Mouse (Mus musculus) urinary bladder, adult 18-20 months (tissue): ENCODE results near the gene Abcc4.

Experiments used
- DNase-seq, 2 experiments: peaks; one replicate each; pipeline ENCODE4 v3.0.0; 2022; ENCODE audit warnings: low spot score in 2 of 2, mixed read lengths in 2 of 2

The Abcc4 gene

DNA sequence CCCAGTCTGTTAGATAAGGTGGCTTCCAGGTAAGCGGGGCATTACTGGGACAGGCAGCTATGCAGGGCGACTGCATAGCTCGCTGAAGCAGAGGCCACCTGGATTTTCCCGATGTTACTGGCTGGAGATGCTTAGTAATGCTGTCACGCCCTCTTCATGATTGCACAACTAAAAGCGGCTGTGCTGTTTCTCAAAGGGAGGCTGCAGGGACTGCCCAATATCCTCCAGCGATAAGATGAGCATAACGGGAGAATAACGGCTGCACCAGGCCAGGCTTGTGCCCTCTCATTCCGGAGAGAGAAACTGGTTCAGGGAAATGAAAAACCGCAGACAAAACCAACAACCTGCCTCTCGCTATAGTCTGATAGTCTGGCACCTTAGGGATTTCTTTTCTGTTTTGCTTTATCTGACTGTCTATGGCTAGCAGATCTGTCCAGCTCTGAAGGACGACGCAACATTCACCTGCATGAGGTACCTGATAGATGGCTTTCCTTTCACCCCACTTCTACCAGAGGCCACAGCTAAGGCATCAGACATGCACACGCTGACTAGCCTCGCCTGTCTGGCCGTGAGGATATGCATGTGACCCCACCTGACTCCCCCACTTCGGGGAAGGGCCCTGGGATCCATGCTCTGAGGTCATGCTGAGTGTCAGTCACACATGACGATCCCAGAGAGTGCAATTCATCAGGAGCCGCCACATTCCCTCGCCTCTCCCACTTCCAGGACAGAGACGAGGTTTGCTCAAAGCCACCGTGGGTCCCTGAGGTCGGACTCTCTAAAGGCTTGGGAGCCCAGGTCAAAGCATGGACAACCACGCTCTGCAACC lies 67.4 kb downstream of the Abcc4 start:
- DNase-seq: no peak

DNA sequence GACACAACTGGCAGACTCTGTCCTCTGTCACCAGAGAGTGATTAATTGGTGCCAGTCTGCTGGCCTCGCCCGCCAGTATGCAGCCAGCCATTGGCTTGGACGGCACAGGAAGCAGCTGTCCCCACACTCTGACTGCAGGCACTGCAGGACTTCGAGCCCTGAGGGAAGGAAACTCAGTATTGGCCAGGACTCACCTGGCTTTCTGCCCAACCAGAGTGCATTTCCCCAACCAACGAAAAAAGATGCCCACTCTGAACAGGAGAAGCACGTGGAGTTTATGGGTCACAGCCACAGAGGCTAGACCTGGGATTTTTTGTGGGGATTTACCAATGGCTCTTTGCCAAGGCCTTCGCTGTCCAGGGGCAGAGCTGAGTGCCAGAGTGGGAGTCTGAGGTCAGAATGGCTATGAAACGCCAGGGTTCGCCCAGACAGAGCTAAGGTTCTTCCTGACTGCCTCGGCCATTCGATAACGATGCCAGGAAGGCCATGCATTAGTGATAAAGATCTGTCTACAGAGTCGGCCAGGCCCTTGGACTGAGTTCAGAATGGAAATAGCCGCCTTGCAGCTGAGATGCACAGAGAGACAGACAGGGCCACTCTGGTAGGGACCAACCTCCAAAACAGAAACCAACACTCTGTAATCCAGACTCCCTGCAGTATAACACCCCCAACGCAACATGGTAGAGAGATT lies 70.4 kb downstream of the Abcc4 start:
- DNase-seq: peak; percentile 31 to 44

DNA sequence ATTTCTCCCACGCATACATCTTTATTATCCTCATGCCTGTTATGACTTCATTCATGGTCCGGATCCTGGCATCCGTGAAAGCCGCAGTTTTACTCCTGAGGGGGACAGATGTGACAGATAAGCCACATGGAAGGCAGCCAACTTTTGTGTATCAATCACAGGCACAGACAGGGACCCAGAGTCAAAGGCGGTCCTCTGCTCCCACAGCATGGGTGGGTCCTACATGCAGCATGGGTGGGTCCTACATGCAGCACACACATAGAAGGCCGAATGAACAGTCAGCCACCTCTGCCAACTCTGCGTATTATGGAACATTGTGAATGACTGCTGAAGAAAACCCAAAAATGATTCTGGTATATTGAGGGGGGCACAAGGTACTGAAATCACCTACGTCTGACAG lies 76.4 kb downstream of the Abcc4 start:
- no peak for DNase-seq

GRCm38 (mm10) chr14:118621449-118621789 lies 84.6 kb downstream of the Abcc4 start:
- no peak for DNase-seq

DNA sequence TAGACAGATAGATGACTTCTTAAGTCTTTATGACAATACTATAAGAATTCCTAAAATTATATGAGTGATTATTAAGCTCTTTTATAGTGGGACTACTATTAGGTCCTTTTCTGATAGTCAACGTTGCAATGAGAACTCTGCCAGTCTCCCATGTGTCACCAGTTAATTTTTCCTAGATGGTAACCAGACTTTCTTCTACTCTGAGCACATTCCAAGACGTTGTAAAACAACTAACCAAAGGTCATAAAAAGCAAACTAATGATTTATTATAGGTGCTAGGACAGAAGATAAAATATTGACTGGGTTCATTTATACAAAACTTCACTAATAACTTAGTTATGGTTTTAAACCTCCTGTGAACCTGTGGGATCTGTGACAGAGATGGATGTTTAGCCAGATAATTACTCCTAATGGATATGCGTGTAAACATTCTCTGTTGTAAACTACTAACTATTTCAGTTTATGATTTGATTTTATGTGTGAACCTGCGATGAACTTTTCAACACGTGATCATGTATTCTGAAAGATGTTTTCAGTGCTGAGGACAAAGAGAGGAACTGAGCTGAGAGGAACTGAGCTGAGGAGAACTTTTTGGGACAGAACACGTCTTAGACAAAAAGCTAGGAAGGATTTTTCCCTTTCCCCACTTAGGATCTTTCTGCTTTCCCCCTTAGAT lies 85.1 kb downstream of the Abcc4 start:
- no peak for DNase-seq

- no peak for DNase-seq
Observed at GRCm38 (mm10) chr14:118616698-118617311, 89.2 kb downstream of the Abcc4 start.

GRCm38 (mm10) chr14:118613734-118614133 lies 92.3 kb downstream of the Abcc4 start:
- DNase-seq: no peak

DNA sequence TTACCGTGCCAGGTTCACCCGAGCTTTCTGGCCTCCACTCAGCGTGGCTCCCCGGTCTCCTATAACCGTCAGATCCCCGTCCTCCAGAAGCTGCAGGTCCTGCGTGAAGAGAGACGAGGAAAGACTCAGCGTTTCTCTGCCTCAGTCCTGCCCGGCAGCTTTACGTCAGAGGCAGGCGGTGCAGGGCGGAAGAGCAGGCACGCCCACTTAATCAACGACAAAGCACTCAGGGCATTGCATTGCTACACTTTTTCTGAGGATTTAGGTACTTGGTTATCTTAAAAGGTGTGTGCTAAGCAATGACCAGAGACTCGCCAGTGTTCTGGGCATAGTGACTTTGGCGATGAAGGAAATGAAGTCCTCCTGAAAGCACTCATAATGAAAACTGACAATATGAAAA lies 94.3 kb downstream of the Abcc4 start:
- DNase-seq: no peak

GRCm38 (mm10) chr14:118610786-118611185 lies 95.2 kb downstream of the Abcc4 start:
- no peak for DNase-seq

- no peak for DNase-seq
Observed at GRCm38 (mm10) chr14:118608816-118609465, 97.1 kb downstream of the Abcc4 start.

- no peak for DNase-seq
Observed at GRCm38 (mm10) chr14:118608317-118608716, 97.7 kb downstream of the Abcc4 start.

DNA sequence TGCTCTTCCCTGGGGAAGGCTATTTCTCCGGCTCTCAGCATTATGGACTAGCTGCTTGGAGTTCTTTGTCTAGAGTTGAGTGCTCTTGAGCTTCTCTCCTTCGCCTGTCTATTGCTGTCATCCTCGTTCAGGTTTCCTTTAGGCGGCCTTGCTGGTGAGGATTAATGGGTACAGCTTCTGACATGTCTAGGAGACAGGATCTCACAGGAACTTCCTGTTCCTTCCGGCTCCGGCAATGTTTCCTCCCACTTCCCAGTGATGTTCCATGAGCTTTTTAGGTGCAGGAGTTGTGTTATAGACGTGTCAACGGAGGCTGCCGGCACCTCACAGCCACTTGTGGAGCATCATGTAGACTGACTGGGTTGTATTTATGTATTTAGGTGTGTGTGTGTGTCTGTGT lies 99.5 kb downstream of the Abcc4 start:
- DNase-seq: no peak

- DNase-seq: no peak
Observed at GRCm38 (mm10) chr14:118604903-118605302, 101.1 kb downstream of the Abcc4 start.

DNA sequence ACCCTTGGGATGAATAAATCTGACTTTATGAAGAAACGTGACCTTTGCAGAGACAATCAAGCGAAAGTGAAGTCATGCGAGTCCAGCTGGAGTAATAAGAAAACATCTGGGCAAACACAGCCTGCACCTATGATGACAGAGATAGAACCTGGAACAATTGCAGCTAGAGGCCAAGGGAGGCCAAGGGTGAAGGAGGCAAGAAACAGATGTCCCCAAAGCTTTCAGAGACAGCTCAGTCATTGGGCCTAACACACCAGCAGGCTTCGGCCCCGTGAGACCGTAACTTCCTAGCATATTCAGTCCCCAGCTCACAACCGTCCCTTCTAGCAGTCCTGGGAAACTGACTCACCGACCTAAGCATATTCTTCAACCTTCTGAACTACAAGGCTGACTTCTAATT lies 104.0 kb downstream of the Abcc4 start:
- DNase-seq: no peak

DNA sequence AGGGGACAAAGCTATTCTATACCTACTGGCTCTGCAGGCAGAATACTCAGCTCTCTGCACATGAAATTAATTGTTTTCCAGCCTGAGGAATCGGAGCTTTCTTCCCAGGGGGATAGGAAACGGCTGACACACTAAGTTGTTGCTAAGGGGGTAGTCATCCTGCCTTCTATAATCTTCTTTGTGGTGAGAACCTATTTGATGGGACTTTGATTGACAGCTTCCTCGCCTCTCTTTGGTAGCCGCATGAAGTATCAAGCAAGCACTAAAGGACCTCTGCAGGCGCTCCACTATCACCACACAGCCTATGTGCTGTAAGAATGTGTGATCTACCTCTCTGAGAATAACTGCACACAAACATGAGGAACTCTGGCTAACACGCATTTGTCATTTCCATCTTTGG lies 105.3 kb downstream of the Abcc4 start:
- DNase-seq: no peak

DNA sequence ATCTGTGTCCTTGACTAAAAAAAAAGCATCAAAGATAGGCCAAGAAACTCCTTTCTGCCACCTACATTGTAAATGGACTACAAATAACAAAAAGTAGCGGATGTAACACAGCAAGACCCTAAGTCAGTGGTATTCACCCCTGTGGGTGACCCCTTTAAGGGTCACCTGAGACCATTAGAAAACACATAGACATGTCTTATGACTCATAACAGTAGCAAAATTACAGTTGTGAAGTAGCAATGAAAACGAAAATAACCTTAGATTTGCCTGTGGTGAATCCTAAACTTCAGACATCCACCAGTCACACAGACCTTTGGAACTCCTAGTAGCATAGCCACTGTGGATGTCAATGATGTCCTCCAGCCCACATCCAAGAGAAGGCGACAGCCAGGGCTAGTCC lies 107.3 kb downstream of the Abcc4 start:
- DNase-seq: no peak

GRCm38 (mm10) chr14:118594463-118594862 lies 111.6 kb downstream of the Abcc4 start:
- no peak for DNase-seq

GRCm38 (mm10) chr14:118591477-118592403 lies 114.3 kb downstream of the Abcc4 start:
- DNase-seq: peak; percentile 42 to 61

- DNase-seq: no peak
Observed at GRCm38 (mm10) chr14:118582333-118582941, 123.6 kb downstream of the Abcc4 start.

- DNase-seq: no peak
Observed at GRCm38 (mm10) chr14:118581673-118582072, 124.3 kb downstream of the Abcc4 start.
